Mouse (Mus musculus): Measurements from ENCODE around the gene Olfr907.

DNA sequence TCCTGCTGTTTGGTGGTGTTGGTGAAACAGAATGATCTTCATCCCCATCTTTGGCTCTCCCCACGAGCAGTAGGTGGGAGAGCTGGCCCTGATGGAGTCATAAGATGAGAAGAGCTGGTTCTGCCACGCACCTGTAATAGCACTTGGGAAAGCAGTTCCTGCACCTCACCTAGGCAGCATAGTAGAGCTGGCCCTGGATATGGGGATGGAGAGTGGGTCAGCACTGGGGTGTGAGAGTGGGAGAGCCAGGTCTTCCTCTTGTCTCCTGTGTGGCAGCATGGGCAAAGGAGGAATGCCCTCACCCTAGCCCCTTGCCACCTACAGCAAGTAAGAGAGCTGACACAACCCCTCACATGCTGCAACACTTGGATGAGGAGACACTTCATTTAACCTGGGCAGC lies 16.8 kb downstream of the Olfr907 start:
- TF ChIP-seq GATA1 (IDR thresholded peaks at IDR 0.05; ENCODE audit: borderline replicate concordance, low read length) (no peak), FLI1 (IDR thresholded peaks at IDR 0.05; ENCODE audit: low read length) (no peak)

Data from megakaryocyte, embryonic 14.5 days (primary cell).